Mouse (Mus musculus) spleen, adult 2 months (tissue): ENCODE data around the gene Crip1.

Source experiments
- CTCF ChIP-seq: fragments of 200-500 bp; IDR thresholded peaks from 2 replicates; pipeline ENCODE4 v1.5.1; 2011; ENCODE audit warnings: mild to moderate bottlenecking, inconsistent platforms; ENCODE audit not compliant: insufficient read depth, insufficient read length, insufficient replicate concordance; ENCODE audit errors: extremely low read depth
- POLR2A ChIP-seq: fragments of 200-500 bp; IDR thresholded peaks from 2 replicates; pipeline ENCODE4 v1.6.1; 2011; ENCODE audit warnings: low read depth, low read length, inconsistent platforms

GRCm38 (mm10) chr12:113143164-113143563 is 3.0 kb upstream of the Crip1 start:
- TF ChIP-seq POLR2A (no peak), CTCF (no peak)
